Mouse (Mus musculus): ENCODE measurements around the gene Zfp78.
A peak's percentile ranks its signal among the peaks of the same experiment; 100 is the strongest.
"Not testable (repeated sequence)": the region's sequence is repeated elsewhere in the genome, so short reads cannot be mapped to it uniquely, and the experiment has no call there.

Zfp78 gene

DNA sequence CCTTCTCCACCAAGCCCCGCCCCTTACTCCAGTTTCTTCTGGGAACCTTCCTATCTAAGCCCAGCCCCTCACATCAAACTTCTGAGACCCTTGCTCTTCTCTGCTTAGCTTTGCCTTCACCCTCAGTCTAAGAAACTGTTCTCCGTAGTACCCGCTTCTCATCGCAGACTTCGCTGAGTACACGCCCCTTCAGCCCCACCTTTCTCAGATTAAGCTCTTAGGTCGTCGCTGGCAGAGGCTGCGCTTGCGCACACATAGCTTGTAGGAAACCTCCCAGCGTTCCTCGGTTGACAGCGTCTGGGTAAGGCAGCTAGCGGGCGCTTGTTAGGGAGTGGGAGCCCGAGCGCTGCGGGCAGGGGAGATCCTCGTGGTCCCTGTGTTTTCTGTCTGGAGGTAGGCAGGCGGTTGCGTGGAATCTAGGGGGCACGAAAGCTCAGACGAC is at the start of gene Zfp78:
TSS of gene Zfp78 (plus strand) at position 234 of the 442 bp plus-strand sequence.
- DNase-seq (ENCODE audit: low spot score in 2 of 2) = no peak

GRCm38 (mm10) chr7:6330458-6331232 is 32.4 kb upstream of the Zfp78 start:
- DNase-seq (ENCODE audit: low spot score in 2 of 2) = peak in 1 of 2 experiments; percentile 52

DNA sequence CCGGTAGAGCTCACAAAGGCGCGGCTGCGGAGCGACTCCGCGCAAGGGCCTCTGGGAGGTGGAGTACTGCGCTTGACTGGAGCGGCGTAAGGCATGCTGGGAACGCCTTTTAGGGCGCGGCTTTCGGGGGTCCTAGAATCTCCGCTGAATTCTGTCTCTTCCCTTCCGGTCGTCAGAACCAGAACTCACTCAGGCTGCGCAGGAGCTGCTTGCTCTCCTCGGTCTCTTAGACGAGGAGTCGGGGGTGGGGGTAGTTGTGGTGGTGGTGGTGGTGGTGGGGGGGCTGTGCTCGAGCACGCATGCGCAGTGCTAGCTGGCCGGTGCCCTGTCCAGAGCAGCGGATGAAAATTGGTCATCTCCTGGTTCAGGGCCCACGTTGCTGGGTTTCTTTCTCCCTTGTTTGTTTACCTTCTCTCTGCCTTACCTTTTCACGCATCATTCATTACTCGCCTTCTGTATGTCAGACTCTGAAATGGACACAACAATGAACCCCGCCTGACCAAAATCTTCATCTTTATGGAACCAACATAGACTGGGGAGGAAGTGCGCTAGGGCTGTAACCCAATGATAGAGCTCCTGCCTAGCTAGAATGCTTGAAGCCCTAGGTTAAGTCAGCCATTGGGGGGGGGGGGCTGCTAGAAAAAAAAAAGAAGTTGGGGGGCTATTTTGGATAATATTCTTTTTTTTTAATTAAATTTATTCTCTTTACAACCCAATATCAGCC is 31.7 kb upstream of the Zfp78 start, which contains the start of gene Zfp583:
TSS of gene Zfp583 (minus strand) at position 53 of the 724 bp plus-strand sequence.
- DNase-seq (ENCODE audit: low spot score in 2 of 2) = peak; percentile 84 to 92

- no peak for DNase-seq (ENCODE audit: low spot score in 2 of 2)
Measured at GRCm38 (mm10) chr7:6339865-6340264, 23.2 kb upstream of the Zfp78 start.

GRCm38 (mm10) chr7:6343501-6344071 is 19.5 kb upstream of the Zfp78 start, which contains the start of gene Gm3854:
Gene Gm3854 (plus strand): TSS chr7:6343759.
- DNase-seq (ENCODE audit: low spot score in 2 of 2) = peak; percentile 82 to 91

- no peak for DNase-seq (ENCODE audit: low spot score in 2 of 2)
Measured at GRCm38 (mm10) chr7:6344124-6344523, 19.0 kb upstream of the Zfp78 start.

DNA sequence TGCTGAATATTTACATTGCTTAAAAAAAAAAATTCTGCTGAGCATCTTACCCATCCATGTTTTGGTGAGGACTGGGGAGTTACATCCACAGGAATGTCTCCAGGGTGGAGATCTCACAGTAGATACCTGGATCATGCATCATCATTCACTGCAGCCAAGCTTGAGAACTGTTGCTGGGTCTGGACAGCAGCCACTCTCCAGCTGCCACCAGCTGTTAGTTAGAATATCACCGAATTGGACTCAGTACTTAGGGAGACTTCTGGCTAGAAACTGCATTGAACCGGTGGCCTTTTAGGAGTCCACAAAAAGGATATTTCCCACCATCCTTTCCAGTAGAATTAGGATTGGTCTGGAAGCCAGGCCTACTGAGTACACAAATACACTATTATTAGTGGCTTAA is 5.0 kb upstream of the Zfp78 start:
- DNase-seq (ENCODE audit: low spot score in 2 of 2) = no peak

- DNase-seq (ENCODE audit: low spot score in 2 of 2) = no peak
Measured at GRCm38 (mm10) chr7:6358937-6359590, 4.0 kb upstream of the Zfp78 start.

- DNase-seq (ENCODE audit: low spot score in 2 of 2) = no peak
Measured at GRCm38 (mm10) chr7:6360477-6361060, 2.5 kb upstream of the Zfp78 start.

DNA sequence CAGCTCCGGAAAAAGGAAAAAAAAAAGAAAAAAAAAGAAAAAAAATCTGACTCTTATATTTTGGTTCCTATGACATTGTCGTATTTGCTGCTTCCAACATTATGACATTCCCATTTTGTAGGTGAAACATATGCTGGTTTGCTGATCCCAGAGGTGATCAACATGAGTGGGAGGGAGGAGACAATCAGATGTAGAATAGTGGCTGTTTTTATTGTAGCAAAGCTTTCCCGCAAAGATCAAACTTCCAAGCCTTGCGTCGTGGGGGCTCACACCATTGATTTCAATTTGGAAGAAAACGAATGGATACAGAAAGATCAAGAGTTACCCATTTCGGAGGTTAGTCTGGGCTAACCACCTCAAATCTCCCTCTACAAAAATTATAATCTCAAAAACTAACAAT is 1.3 kb upstream of the Zfp78 start:
- no peak for DNase-seq (ENCODE audit: low spot score in 2 of 2)

GRCm38 (mm10) chr7:6362268-6363046 is 623 bp upstream of the Zfp78 start:
- peak; percentile 97 to 98 for DNase-seq (ENCODE audit: low spot score in 2 of 2)

DNA sequence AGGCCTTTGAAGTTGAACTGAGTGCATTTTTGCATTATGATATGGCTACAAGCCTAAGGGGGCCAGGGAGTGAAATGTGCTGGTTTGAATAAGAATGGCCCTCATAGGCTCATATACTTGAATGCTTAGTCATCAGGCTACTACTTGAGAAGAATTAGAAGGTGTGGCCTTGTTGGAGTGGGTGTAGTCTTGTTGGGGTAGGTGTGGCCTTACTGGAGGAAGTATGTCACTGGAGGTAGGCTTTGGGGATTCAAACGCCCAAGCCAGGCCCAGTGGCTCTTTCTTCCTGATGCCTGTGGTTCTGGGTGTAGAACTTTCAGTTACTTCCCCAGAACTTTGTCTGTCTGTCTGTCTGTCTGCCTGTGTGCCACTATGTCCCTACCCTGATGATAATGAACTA is 1.7 kb downstream of the Zfp78 start:
- DNase-seq (ENCODE audit: low spot score in 2 of 2) = no peak

GRCm38 (mm10) chr7:6367185-6367584 is 4.1 kb downstream of the Zfp78 start:
- no peak for DNase-seq (ENCODE audit: low spot score in 2 of 2)

GRCm38 (mm10) chr7:6368146-6368545 is 5.1 kb downstream of the Zfp78 start:
- not testable (repeated sequence) for DNase-seq (ENCODE audit: low spot score in 2 of 2)

DNA sequence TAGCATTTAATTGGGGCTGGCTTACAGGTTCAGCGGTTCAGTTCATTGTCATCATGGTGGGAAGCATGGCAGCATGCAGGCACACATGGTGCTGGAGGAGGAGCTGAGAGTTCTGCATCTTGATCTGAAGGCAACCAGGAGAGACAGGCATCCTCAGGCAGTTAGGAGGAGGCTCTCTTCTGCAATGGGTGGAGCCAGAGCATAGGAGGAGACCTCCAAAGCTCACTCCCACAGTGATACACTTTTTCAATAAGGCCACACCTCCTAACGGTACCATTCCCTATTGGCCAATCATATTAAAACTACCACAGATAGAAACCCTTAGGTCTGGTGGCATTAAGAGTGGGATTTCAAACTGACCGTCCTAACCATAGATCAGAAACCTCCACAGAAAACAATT is 6.4 kb downstream of the Zfp78 start:
- DNase-seq (ENCODE audit: low spot score in 2 of 2) = no peak

- no peak for DNase-seq (ENCODE audit: low spot score in 2 of 2)
Measured at GRCm38 (mm10) chr7:6372993-6373392, 9.9 kb downstream of the Zfp78 start.

- peak; percentile 54 to 82 for DNase-seq (ENCODE audit: low spot score in 2 of 2)
Measured at GRCm38 (mm10) chr7:6378441-6378840, 15.4 kb downstream of the Zfp78 start.

DNA sequence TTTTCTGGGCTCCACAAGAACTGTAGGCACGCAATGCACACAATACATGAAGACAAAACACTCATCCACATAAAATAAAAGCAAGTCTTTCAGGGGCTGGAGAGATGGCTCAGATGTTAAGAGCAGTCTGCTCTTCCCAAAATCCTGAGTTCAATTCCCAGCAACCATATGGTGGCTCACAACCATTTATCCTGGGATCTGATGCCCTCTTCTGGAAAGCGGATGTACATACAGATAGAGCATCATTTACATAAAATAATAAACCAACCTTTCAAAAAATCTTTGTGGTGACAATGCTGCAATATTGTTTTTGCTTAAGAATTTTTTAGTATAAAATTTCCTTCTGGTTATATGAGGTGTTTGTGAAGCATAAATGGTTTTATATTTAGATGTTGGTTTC is 18.4 kb downstream of the Zfp78 start:
- no peak for DNase-seq (ENCODE audit: low spot score in 2 of 2)

DNA sequence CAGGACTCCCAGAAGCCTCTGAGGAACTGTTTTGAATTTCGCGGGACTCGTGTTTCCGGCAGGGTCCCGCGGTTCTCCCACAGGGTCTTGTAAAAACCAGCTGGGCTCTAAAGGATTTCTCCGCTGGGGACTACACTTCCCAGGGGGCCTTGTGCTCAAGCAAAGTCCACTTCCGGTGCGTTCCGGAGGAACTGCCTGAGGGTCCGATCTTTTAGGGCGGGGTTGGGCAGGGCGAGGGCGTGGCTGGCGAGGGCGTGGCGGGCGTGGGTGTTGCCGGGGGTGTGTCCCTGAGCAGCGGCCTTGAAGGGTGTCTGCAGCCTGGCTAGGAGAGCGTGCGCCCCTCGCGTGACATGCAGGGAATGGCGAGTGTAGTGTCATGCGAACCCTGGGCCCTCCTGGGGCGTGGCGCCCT is 20.0 kb downstream of the Zfp78 start, which contains the start of gene Zfp28:
TSS of gene Zfp28 (plus strand) at position 252 of the 412 bp plus-strand sequence.
- peak; percentile 89 to 91 for DNase-seq (ENCODE audit: low spot score in 2 of 2)

GRCm38 (mm10) chr7:6384011-6384410 is 20.9 kb downstream of the Zfp78 start:
- no peak for DNase-seq (ENCODE audit: low spot score in 2 of 2)

- DNase-seq (ENCODE audit: low spot score in 2 of 2) = peak in 1 of 2 experiments; percentile 14
Measured at GRCm38 (mm10) chr7:6386995-6387394, 23.9 kb downstream of the Zfp78 start.

Data from frontal cortex, postnatal 36 days (tissue).